Mouse (Mus musculus): ENCODE results near the gene Sec24c. TPM values are rescaled to one million over a fixed set of nuclear protein-coding genes. Genes with fewer than 3 reads are reported as not detected.

The Sec24c gene
- polyA plus RNA-seq, 1 experiment from 2014 or later = 90.5 TPM

Small RNA genes within 50 kb of the gene (microRNA-seq; reads per million reads assigned to microRNA genes)
- gene Mir6946 = 1.5 reads per million

Other genes starting within 250 kb of the Sec24c start
- 0.17 and 0.94 TPM in 2 replicates for gene Cfap70, start 222.1 kb upstream of the Sec24c start, polyA plus RNA-seq (2015; fragmentation: Nextera tagmentation; extraction: Ambion mirVana)
- gene Anxa7, start 194.2 kb upstream of the Sec24c start, polyA plus RNA-seq (2015; fragmentation: Nextera tagmentation; extraction: Ambion mirVana) = 76.4 and 86.2 TPM in 2 replicates
- 0.52 and 0.56 TPM in 2 replicates for gene Mss51, start 177.4 kb upstream of the Sec24c start, polyA plus RNA-seq (2015; fragmentation: Nextera tagmentation; extraction: Ambion mirVana)
- 22.5 and 27.5 TPM in 2 replicates for gene Ppp3cb, start 127.7 kb upstream of the Sec24c start, polyA plus RNA-seq (2015; fragmentation: Nextera tagmentation; extraction: Ambion mirVana)
- 6.4 and 7.4 TPM in 2 replicates for gene Usp54, start 33.2 kb upstream of the Sec24c start, polyA plus RNA-seq (2015; fragmentation: Nextera tagmentation; extraction: Ambion mirVana)
- 1.4 and 29.8 TPM in 2 replicates for gene Myoz1, start 17.8 kb upstream of the Sec24c start, polyA plus RNA-seq (2015; fragmentation: Nextera tagmentation; extraction: Ambion mirVana)
- gene Synpo2l, start 6.0 kb upstream of the Sec24c start, polyA plus RNA-seq (2015; fragmentation: Nextera tagmentation; extraction: Ambion mirVana) = 0.36 and 5.1 TPM in 2 replicates
- gene Fut11, start 20.7 kb downstream of the Sec24c start, polyA plus RNA-seq (2015; fragmentation: Nextera tagmentation; extraction: Ambion mirVana) = 18.3 and 19.3 TPM in 2 replicates
- gene Chchd1, start 28.7 kb downstream of the Sec24c start, polyA plus RNA-seq (2015; fragmentation: Nextera tagmentation; extraction: Ambion mirVana) = 149 and 187 TPM in 2 replicates
- gene Zswim8, start 33.2 kb downstream of the Sec24c start, polyA plus RNA-seq (2015; fragmentation: Nextera tagmentation; extraction: Ambion mirVana) = 23.2 and 26.8 TPM in 2 replicates
- gene Ndst2, start 60.3 kb downstream of the Sec24c start, polyA plus RNA-seq (2015; fragmentation: Nextera tagmentation; extraction: Ambion mirVana) = 23.7 and 24.4 TPM in 2 replicates
- gene Camk2g, start 119.8 kb downstream of the Sec24c start, polyA plus RNA-seq (2015; fragmentation: Nextera tagmentation; extraction: Ambion mirVana) = 43.7 and 45.3 TPM in 2 replicates
- gene Plau, start 162.4 kb downstream of the Sec24c start, polyA plus RNA-seq (2015; fragmentation: Nextera tagmentation; extraction: Ambion mirVana) = 1.9 and 2.8 TPM in 2 replicates